Mouse (Mus musculus) embryonic stem cell, embryonic (primary cell): ENCODE results near the gene Abca7.

ENCODE experiments used
- CTCF ChIA-PET, 4 experiments: fragments of 300-600 bp in 2 of 4; fragments of 350-600 bp in 2 of 4; sonication (Branson Sonifier 250); formaldehyde crosslinking; loops; one replicate each; lab custom pipeline; 2022; ENCODE audit warnings: inconsistent platforms in 2 of 4; lab: Charles Lee
- POLR2A ChIA-PET, 4 experiments: fragments of 300-600 bp in 2 of 4; fragments of 350-600 bp in 2 of 4; sonication (Branson Sonifier 250); formaldehyde crosslinking; loops; one replicate each; lab custom pipeline; 2022; ENCODE audit warnings: antibody characterized with exemption in 4 of 4, inconsistent platforms in 1 of 4; lab: Charles Lee

Gene Abca7

DNA sequence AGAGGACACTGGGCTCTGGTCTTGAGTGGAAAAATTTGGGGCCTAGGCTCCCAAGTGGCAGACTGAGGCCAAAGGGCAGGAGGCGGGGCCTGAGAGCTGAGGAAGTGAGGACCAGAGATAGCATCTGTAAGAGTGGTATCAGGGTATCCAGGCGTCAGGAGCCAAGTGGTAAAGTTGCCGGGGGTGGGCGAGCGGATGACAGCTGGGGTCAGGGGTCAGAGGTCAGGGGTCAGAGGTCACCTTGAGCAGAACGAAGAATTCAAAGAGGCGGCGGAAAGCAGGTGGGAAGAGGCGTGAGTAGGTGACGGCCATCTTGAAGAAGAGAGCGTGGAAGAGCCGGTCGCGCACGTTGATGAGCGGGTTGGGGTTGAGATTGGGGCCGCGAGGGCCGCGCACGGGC lies 12.6 kb upstream of the Abca7 start:
- ChIA-PET CTCF (interaction anchor here in 3 of 4 experiments (0.8 to 4.7 kb wide), 17 partner anchors 9 to 238 kb away, joined by 3 to 37 read pairs (median 8); partner anchors contain the start of genes Cbarp (in 2 of the 3), Med16 (in 2 of the 3), Cirbp (in 1 of the 3) and Midn (in 1 of the 3)), POLR2A (interaction anchor here (0.7 to 10.5 kb wide), 49 partner anchors 8 to 277 kb away, joined by 3 to 245 read pairs (median 11); partner anchors contain the start of genes Grin3b (in 2 of the 4), Med16 (in 2 of the 4), Stk11 (in 2 of the 4) and Wdr18 (in 2 of the 4))

DNA sequence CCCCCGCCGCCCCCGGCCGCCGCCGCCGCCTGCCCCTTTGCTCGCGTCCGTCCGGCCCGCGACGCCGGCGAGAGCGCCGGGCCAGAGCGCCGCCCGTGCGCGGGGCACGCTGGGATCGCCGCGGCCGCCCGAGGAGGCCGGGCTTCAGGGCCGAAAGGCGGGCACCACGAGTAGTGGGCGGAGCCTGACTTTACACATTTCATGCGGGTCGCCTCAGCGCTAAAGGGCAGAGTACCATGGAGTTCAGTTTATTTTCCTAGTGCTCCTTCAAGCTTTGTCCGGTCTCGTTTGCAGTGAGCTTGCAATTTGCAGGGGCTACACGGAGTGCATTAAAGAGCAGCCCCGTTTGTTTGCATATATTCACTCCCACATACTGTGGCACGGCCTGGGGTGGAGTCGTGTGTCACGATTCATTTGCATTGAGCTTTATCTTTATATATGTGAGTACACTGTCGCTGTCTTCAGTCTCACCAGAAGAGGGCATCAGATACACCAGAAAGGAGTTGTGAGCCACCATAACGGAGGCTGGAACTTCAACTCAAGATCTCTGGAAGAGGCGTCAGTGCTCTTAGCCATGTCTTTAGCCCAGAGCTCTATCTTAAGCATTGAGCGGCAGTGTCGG lies 12.0 kb upstream of the Abca7 start, which contains the start of gene Tmem259:
TSS of gene Tmem259 (minus strand) at position 136 of the 622 bp plus-strand sequence.
- CTCF ChIA-PET = interaction anchor here (0.6 to 4.7 kb wide), 77 partner anchors 8 to 1205 kb away, joined by 3 to 48 read pairs (median 4); partner anchors contain the start of genes Wdr18 (in 4 of the 4), Cbarp (in 2 of the 4), Grin3b (in 2 of the 4) and Med16 (in 2 of the 4)
- POLR2A ChIA-PET = interaction anchor here (0.5 to 10.5 kb wide), 164 partner anchors 8 to 1868 kb away, joined by 3 to 245 read pairs (median 5); partner anchors contain the start of genes Cbarp (in 3 of the 4), Med16 (in 3 of the 4), Polr2e (in 3 of the 4) and Stk11 (in 3 of the 4)

DNA sequence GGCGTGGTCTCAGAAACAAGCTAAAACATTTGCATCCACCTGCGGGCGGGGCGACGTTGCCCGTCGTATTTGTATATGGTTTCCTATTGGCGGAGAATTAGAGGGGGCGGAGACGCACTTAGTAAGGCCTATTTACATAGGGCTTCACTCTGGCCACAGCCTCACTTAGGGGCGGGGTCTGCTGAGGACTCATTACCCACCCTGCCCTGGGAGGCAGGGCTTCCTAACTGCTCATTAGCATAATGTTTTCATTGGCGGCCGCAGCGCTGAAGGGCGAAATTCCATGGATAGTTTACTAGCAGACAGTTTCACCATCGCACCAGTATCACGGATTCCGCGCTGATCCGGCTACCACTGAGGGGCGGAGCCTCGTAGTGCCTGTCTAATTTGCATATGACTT lies 11.4 kb upstream of the Abca7 start:
- ChIA-PET POLR2A (interaction anchor here (0.5 to 10.5 kb wide), 170 partner anchors 8 to 1869 kb away, joined by 3 to 245 read pairs (median 5); partner anchors contain the start of genes Cbarp (in 4 of the 4), Grin3b (in 3 of the 4), Med16 (in 3 of the 4) and Polr2e (in 3 of the 4)), CTCF (interaction anchor here (0.6 to 4.7 kb wide), 77 partner anchors 8 to 1204 kb away, joined by 3 to 48 read pairs (median 4); partner anchors contain the start of genes Wdr18 (in 4 of the 4), Grin3b (in 2 of the 4), Med16 (in 2 of the 4) and Mum1 (in 2 of the 4))

DNA sequence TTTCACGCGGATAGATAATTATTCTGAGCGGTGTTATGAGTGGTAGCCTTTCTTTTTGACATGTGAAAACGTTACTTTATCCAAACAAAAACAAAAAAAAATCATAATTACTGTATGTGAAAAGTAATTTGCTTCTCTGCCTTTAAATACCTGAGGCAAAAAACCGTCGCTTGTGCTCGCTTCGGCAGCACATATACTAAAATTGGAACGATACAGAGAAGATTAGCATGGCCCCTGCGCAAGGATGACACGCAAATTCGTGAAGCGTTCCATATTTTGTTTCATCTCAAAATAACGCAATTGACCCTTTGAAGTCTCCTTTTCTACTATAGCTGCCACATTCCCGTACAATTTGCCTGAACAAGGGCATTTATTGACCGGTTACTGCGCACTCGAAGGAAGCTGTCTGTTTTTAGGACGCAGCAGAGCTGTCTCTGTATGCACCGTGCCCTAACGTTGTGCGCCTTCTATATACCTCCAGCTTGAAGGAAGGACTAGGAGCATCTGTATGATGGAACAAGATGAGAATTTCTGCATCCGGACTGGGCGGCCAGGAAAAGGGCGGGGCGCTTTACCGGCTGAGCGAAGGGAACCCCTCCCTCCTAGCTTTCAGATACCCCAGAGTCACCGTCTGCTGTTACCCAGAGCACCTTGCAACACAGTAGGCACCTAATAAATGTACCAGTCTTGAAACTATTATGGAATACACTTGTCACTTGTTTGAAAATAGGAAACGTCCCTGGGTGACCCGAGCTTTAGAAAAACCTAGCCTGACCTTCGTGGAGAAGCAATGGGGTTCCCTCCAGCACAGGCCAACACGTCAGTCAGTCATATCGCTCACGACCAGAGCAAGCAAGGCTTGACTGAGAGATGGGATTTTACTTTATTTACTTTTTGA lies 10.7 kb upstream of the Abca7 start:
- CTCF ChIA-PET = interaction anchor here (0.6 to 4.7 kb wide), 71 partner anchors 10 to 391 kb away, joined by 3 to 48 read pairs (median 5); partner anchors contain the start of genes Wdr18 (in 4 of the 4), Grin3b (in 2 of the 4), Med16 (in 2 of the 4) and Mum1 (in 2 of the 4)
- POLR2A ChIA-PET = interaction anchor here (0.6 to 10.5 kb wide), 146 partner anchors 8 to 691 kb away, joined by 3 to 245 read pairs (median 5); partner anchors contain the start of genes Cbarp (in 4 of the 4), Grin3b (in 3 of the 4), Med16 (in 3 of the 4) and Polr2e (in 3 of the 4)

DNA sequence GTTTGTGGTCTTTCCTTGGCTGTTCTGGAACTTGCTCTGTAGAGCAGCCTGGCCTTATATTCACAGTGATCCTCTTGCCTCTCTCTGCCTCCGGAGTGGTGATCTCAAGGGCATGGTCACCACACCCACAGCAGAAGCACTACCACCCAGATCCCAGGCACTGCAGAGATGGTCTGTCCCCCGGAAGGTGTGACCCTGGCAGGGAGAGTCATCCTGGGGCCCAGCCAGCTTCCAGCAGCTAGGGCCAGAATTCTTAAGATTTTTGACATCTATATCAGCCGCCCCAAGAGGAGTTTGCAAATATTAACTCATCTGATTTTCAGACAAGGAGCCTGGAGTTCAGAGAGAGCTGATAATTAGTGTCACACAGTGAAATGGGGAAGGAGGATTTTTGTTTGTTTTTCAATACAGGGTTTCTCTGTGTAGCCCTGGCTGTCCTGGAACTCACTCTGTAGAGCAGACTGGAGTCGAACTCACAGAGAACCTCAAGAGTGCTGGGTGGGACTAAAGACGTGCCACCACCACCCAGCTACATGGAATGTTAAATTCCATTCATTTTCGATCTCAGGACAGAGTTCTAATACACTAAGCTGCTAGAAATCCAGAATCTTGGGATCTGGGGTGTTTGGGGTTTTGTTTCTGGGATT lies 9.9 kb upstream of the Abca7 start:
- POLR2A ChIA-PET = interaction anchor here (0.5 to 10.5 kb wide), 68 partner anchors 9 to 690 kb away, joined by 3 to 245 read pairs (median 5); partner anchors contain the start of genes Wdr18 (in 3 of the 4), Cbarp (in 2 of the 4), Gpx4 (in 2 of the 4) and Grin3b (in 2 of the 4)
- CTCF ChIA-PET = interaction anchor here (0.5 to 4.7 kb wide), 36 partner anchors 10 to 1480 kb away, joined by 3 to 48 read pairs (median 4); partner anchors contain the start of genes Wdr18 (in 2 of the 4) and Cirbp (in 1 of the 4)

DNA sequence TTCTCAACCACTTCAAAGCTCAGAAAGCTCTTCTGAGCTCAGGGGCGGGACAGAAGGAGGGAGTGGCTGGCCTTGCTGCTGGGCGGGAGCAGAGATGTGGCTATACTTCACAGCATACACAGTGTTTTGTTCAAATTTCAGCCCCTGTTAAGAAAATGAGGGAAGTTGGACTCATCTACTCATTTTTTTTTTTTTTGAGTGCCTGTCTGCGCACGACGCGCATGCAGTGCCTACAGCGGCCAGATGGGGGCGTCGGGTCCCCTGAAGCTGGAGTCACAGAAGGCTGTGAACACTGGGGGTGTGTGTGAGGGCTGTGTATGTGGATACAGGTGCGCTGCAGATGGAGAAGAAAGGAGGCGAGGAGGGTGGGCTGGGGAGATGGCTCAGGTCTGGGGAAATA lies 9.3 kb upstream of the Abca7 start:
- ChIA-PET CTCF (interaction anchor here (0.5 to 4.7 kb wide), 49 partner anchors 10 to 1479 kb away, joined by 3 to 48 read pairs (median 4); partner anchors contain the start of genes Stk11 (in 2 of the 4), Cirbp (in 1 of the 4), Rexo1 (in 1 of the 4) and Wdr18 (in 1 of the 4)), POLR2A (interaction anchor here (0.5 to 10.5 kb wide), 44 partner anchors 10 to 882 kb away, joined by 3 to 245 read pairs (median 5); partner anchors contain the start of genes Gpx4 (in 2 of the 4), Rps15 (in 2 of the 4), Wdr18 (in 2 of the 4) and Cirbp (in 1 of the 4))

DNA sequence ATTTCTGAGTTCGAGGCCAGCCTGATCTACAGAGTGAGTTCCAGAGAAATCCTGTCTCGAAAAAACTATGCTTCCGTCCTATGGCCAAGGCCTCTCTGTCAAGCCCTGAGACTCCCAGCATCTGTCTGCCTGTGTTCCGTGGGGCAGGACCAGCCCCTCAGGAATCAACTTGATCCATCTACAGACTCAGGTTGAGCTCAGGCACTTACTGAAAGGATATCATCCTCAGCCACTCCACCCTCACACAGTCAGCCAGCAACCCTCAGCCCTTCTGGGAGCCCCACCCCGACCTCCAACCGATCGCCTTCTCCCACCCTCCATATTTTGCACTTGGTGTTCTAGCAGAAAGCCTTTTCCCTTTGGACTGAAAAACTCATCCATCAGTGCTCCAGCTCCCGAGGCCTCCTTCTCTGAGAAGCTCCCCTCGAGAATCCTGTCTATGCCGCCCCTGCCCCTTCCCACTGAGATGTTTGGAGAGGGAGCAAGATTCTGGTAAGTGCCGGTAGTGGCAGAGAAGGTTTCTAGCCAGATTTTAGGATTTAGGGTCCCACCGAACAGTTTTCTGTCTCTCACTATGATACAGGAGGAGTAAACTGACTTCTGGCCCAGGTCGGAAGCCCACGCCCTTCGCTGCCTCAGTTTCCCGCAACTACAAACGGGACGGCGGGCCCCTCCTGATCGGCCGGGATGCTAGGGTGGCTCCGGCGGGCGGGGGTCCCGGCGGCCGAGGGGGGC lies 8.4 kb upstream of the Abca7 start:
- CTCF ChIA-PET = interaction anchor here (0.6 to 4.7 kb wide), 14 partner anchors 13 to 573 kb away, joined by 3 to 37 read pairs (median 4); partner anchors contain the start of genes Cirbp (in 1 of the 4), Rexo1 (in 1 of the 4) and Stk11 (in 1 of the 4)
- POLR2A ChIA-PET = interaction anchor here in 3 of 4 experiments (0.6 to 10.5 kb wide), 24 partner anchors 9 to 191 kb away, joined by 3 to 245 read pairs (median 5); partner anchors contain the start of genes Cirbp (in 1 of the 3), Gpx4 (in 1 of the 3) and Wdr18 (in 1 of the 3)

DNA sequence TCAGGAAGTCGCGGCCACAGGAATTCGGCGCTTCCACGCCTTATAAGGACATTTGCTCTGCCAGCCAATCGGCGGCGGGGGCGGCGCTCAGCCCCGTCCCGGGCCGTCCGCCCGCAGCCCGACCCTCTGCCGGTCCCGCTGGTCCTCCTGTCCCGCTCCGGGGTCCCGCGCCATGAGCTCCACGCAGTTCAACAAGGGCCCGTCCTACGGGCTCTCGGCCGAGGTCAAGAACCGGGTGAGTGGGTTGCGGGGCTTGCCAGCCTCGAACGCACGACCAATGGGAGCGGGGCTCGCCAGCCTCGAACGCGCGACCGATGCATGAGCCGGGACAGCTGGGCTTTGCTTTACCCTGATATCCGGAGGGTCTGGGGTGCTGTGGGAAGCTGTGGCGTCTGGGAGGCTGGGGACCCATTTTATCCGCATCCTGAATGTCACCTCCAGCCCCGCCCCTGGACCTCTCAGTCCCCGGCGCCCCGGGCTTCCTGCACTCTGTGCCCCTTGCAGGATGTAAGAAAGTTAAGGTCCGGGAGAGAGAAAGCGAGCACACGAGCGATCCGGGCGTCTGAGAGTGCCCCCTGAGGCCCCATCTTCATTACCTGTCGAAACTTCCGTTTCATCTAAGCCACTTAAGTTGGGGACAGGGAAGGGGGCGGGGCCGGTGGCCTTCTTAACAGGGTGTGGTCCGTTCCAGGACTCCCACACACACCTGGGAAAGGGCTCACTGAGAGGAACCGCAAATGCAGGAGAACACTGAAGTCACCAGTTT lies 7.6 kb upstream of the Abca7 start, which contains the start of gene Cnn2:
TSS of gene Cnn2 (plus strand) at position 79 of the 766 bp plus-strand sequence.
- POLR2A ChIA-PET = interaction anchor here (0.6 to 10.5 kb wide), 26 partner anchors 9 to 272 kb away, joined by 3 to 245 read pairs (median 4); partner anchors contain the start of genes Cirbp (in 1 of the 4), Dazap1 (in 1 of the 4), Gamt (in 1 of the 4) and Gpx4 (in 1 of the 4)
- CTCF ChIA-PET = interaction anchor here (0.6 to 4.7 kb wide), 8 partner anchors 9 to 340 kb away, joined by 3 to 37 read pairs (median 4); partner anchors contain the start of genes Cirbp (in 1 of the 4) and Pcsk4 (in 1 of the 4)

DNA sequence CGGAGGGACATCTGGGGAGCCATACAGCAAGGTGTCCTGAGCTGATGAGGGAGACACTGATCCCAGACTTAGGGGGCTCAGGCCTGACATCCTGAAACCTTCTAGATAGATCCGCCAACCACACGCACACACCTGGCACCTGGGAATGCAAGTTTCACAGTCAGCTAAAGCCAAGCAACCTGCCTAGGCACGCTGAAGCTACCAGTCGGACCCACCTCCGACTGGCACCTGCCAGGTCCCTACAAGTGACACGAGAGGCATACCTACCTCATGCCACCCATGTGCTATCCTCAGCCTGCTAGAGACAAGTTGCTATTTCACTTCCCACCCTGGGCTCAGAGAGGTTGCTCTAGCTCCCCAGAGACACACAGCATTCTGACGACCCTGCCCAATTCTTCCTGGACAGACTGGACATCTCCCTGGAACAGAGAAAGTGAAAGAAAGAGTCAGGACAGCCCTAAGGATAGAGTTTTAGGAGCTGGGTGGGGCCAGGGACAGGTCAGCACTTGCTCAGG lies 7.0 kb upstream of the Abca7 start:
- POLR2A ChIA-PET = interaction anchor here (0.6 to 10.5 kb wide), 23 partner anchors 10 to 272 kb away, joined by 3 to 245 read pairs (median 5); partner anchors contain the start of genes Cirbp (in 1 of the 4), Dazap1 (in 1 of the 4), Gamt (in 1 of the 4) and Gpx4 (in 1 of the 4)
- CTCF ChIA-PET = interaction anchor here in 3 of 4 experiments (0.6 to 3.9 kb wide), 7 partner anchors 9 to 340 kb away, joined by 3 to 19 read pairs (median 4); partner anchors contain the start of genes Cirbp (in 1 of the 3), Pcsk4 (in 1 of the 3) and Wdr18 (in 1 of the 3)

DNA sequence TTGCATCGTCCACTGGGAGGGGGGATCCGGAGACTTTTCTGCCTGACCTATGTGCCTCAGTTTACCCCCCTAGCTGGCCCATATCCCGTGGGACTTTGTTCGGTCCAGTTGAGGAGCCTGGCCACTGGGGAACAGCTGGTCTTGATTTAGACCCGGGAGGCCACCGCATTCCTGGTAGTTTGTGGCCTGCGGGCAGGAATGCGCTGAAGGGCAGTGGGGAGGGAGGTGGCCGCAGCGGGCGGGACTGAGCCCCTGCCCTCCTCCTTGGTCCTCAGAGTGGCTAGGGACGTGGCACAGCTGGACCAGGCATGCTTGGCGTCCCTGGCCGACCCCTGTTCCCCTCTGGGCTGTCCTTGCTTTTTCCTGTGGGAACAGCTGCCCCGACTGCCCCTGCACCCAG lies 6.4 kb upstream of the Abca7 start:
- ChIA-PET POLR2A (interaction anchor here in 3 of 4 experiments (0.7 to 10.5 kb wide), 19 partner anchors 11 to 178 kb away, joined by 3 to 245 read pairs (median 6); partner anchors contain the start of gene R3hdm4 (in 1 of the 3)), CTCF (interaction anchor here in 3 of 4 experiments (0.6 to 3.9 kb wide), 6 partner anchors 30 to 255 kb away, joined by 3 to 19 read pairs (median 5); partner anchors contain the start of genes Cirbp (in 1 of the 3) and Wdr18 (in 1 of the 3))

DNA sequence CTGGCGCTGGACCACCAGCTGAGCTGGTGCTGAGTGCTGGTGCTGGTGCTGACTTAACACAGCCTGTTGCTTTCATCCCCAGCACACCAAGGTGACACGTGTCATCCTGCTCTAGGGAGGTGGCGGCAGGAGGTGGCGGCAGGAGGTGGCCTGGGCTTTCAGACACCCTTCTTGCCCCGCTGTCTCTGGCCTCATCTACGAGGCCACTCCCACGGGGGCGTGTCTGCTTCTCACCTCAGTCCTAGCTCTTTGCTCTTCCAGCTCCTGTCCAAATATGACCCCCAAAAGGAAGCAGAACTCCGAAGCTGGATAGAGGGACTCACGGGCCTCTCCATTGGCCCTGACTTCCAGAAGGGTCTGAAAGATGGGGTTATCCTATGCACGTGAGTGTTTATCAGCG lies 5.2 kb upstream of the Abca7 start:
- POLR2A ChIA-PET = interaction anchor here (0.6 to 10.5 kb wide), 51 partner anchors 9 to 1217 kb away, joined by 3 to 245 read pairs (median 4); partner anchors contain the start of genes 1600002K03Rik (in 1 of the 4), Cbarp (in 1 of the 4), Med16 (in 1 of the 4) and Ptbp1 (in 1 of the 4)
- CTCF ChIA-PET = interaction anchor here (0.5 to 3.9 kb wide), 39 partner anchors 8 to 1231 kb away, joined by 3 to 19 read pairs (median 4); partner anchors contain the start of genes Wdr18 (in 3 of the 4), Cbarp (in 2 of the 4) and Cirbp (in 1 of the 4)

DNA sequence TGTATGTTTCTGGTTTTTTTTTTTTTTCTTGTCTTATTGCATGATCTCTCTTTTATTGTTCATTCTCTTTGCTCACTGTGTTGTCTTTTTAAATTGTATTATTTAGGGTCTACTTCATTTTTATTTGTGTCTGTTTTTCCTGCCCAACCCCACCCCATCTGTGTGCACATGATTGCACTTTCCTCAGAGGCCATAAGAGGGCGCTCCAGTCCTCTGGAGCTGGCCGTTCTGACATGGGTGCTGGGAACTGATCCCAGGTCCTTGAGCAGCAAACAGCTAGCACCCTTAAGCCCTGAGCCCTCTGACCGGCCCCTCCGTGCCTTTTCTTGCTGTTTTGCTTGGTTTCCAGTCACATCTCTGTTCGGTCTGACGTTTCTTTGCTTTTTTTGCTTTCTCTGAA lies 4.7 kb upstream of the Abca7 start:
- ChIA-PET POLR2A (interaction anchor here (0.6 to 10.5 kb wide), 51 partner anchors 9 to 596 kb away, joined by 3 to 245 read pairs (median 4); partner anchors contain the start of genes 1600002K03Rik (in 1 of the 4), Cbarp (in 1 of the 4), Med16 (in 1 of the 4) and Ptbp1 (in 1 of the 4)), CTCF (interaction anchor here (0.5 to 3.9 kb wide), 46 partner anchors 9 to 1305 kb away, joined by 3 to 19 read pairs (median 4); partner anchors contain the start of genes Wdr18 (in 3 of the 4), Cbarp (in 2 of the 4), Cirbp (in 1 of the 4) and Gpx4 (in 1 of the 4))
